Mouse (Mus musculus) fat pad, adult 2 months (tissue): ENCODE results near the gene Olfr1223.
"Not testable (repeated sequence)": the region's sequence is repeated elsewhere in the genome, so short reads cannot be mapped to it uniquely, and the experiment has no call there.

Experiments
- DNase-seq: peaks from one replicate; pipeline ENCODE4 v3.0.0-alpha.2; 2011; ENCODE audit warnings: low read depth, low spot score; ENCODE audit errors: extremely low read depth

Olfr1223 gene

GRCm38 (mm10) chr2:89151460-89151859, at the start of gene Olfr1223:
TSS of gene Olfr1223 (minus strand) at chr2:89151560.
- no peak for DNase-seq

GRCm38 (mm10) chr2:89199948-89200347, 48.6 kb upstream of the Olfr1223 start, which contains the start of gene Olfr1226:
TSS of gene Olfr1226 (minus strand) at chr2:89200048.
- DNase-seq: no peak

GRCm38 (mm10) chr2:89196325-89196982, 45.1 kb upstream of the Olfr1223 start:
- no peak for DNase-seq

GRCm38 (mm10) chr2:89174569-89174968, 23.2 kb upstream of the Olfr1223 start, which contains the start of gene Olfr1225:
TSS of gene Olfr1225 (minus strand) at chr2:89174669.
- no peak for DNase-seq

- DNase-seq: not testable (repeated sequence)
Measured at GRCm38 (mm10) chr2:89164711-89165110, 13.4 kb upstream of the Olfr1223 start.

GRCm38 (mm10) chr2:89163991-89164390, 12.6 kb upstream of the Olfr1223 start, which contains the start of gene Olfr1224-ps1:
TSS of gene Olfr1224-ps1 (minus strand) at chr2:89164091.
- DNase-seq: not testable (repeated sequence)

- no peak for DNase-seq
Measured at GRCm38 (mm10) chr2:89132954-89133353, 18.4 kb downstream of the Olfr1223 start, which contains the start of gene Olfr1222. TSS of gene Olfr1222 (minus strand) at chr2:89133054.

- no peak for DNase-seq
Measured at GRCm38 (mm10) chr2:89117183-89117582, 34.2 kb downstream of the Olfr1223 start, which contains the start of gene Olfr1221. TSS of gene Olfr1221 (minus strand) at chr2:89117283.

- DNase-seq: no peak
Measured at GRCm38 (mm10) chr2:89106735-89107134, 44.6 kb downstream of the Olfr1223 start, which contains the start of gene Olfr1220. TSS of gene Olfr1220 (minus strand) at chr2:89106835.

GRCm38 (mm10) chr2:89105651-89106050, 45.7 kb downstream of the Olfr1223 start:
- DNase-seq: no peak

- no peak for DNase-seq
Measured at GRCm38 (mm10) chr2:89093848-89094247, 57.5 kb downstream of the Olfr1223 start.
